Mouse (Mus musculus) embryonic fibroblast, embryonic 13.5 days (primary cell): ENCODE data around the gene Cd160. TPM values are rescaled to one million over a fixed set of nuclear protein-coding genes. Genes with fewer than 3 reads are reported as not detected.

ENCODE experiments used
- H3K27ac ChIP-seq: 2 replicates; pipeline ENCODE4 v1.5.1; 2012; ENCODE audit warnings: low read length, control low read depth, inconsistent platforms; ENCODE audit not compliant: insufficient read depth
- H3K4me1 ChIP-seq: 2 replicates; pipeline ENCODE4 v1.6.1; 2011; ENCODE audit warnings: low read length; ENCODE audit not compliant: control insufficient read depth, insufficient read depth
- H3K4me3 ChIP-seq: 2 replicates; pipeline ENCODE4 v1.5.1; 2011; ENCODE audit warnings: mild to moderate bottlenecking, control low read depth, low read length; ENCODE audit not compliant: insufficient read depth
- CTCF ChIP-seq: IDR thresholded peaks from 2 replicates; pipeline ENCODE4 v1.5.1; 2011; ENCODE audit warnings: mild to moderate bottlenecking, control low read depth, low read length, moderate library complexity, borderline replicate concordance; ENCODE audit not compliant: insufficient read depth
- POLR2A ChIP-seq: IDR thresholded peaks from 2 replicates; pipeline ENCODE4 v1.6.1; 2011; ENCODE audit warnings: low read depth, mild to moderate bottlenecking, control low read depth, low read length, moderate library complexity
- polyA plus RNA-seq: library from polyadenylated mRNA; stranded (reverse); fragments of >200 nt; gene quantifications from 2 replicates; pipeline ENCODE4 v1.2.4, GENCODE M21; 2011; ENCODE audit warnings: low read depth; ENCODE audit not compliant: missing spikeins, insufficient read length

Gene Cd160
- polyA plus RNA-seq, 1 experiment, result not detected

GRCm38 (mm10) chr3:96852561-96852960 lies 23.4 kb upstream of the Cd160 start:
- Histone ChIP-seq H3K27ac (no peak overlapping the region), H3K4me3 (no peak overlapping the region), H3K4me1 (no peaks in the 10 kb centered on the region)
- TF ChIP-seq POLR2A, result no peak
- no peak for TF ChIP-seq CTCF

DNA sequence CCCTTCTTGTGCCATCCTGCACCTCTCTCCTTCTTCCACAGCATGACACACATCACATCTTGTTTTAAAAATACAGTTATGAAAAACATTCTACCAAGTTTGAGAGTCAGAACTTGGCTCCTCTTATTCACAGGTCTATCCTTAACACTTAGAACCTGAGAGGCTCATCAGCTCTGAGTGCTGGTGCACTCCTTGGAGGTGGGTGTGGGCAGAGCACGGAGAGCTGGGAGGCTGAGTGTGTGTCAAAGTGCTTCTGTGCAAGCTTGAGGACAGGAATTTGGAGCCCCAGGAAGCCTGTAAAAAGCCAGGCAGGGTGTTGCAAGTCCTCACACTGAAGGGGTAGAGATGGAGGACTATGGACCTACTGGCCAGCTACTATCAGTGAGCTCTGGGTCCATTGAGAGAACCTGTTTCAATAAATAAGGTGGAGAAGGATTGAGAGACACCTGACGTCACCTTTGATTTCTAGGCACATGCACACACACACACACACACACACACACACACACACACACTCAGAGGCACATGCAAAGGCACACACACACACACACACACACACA lies 20.1 kb upstream of the Cd160 start:
- no peak overlapping the region for H3K27ac ChIP-seq
- TF ChIP-seq POLR2A (no peak), CTCF (no peak)
- H3K4me3 ChIP-seq, result no peak overlapping the region
- no peaks in the 10 kb centered on the region for H3K4me1 ChIP-seq

- H3K27ac ChIP-seq, result no peak overlapping the region
- H3K4me1 ChIP-seq, result no peaks in the 10 kb centered on the region
- TF ChIP-seq CTCF, result no peak
- TF ChIP-seq POLR2A, result no peak
- no peak overlapping the region for H3K4me3 ChIP-seq
These were observed 19.3 kb upstream of the Cd160 start for GRCm38 (mm10) chr3:96848470-96848869.

DNA sequence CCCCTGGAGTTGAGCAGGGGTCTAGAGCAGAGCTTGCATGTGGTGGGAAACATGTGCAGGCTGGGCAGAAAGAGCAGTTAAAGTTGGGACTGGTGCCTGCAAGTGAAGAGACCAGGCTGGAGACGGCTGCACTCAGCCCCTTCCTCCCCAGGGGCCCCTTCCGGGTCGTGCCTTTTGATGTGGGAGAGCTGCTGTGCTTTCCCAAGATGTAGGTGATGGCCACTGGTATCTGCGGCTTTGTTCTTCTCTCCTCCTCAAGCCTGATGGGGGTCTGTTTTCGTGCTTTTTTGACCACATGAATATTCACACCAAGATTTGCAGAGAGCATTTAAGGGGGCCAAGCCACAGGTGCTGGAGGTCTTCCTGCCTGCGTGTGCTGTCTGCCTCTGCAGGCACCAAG lies 18.5 kb upstream of the Cd160 start:
- Histone ChIP-seq H3K4me1 (no peaks in the 10 kb centered on the region), H3K4me3 (no peak overlapping the region), H3K27ac (no peak overlapping the region)
- TF ChIP-seq POLR2A (no peak), CTCF (no peak)

DNA sequence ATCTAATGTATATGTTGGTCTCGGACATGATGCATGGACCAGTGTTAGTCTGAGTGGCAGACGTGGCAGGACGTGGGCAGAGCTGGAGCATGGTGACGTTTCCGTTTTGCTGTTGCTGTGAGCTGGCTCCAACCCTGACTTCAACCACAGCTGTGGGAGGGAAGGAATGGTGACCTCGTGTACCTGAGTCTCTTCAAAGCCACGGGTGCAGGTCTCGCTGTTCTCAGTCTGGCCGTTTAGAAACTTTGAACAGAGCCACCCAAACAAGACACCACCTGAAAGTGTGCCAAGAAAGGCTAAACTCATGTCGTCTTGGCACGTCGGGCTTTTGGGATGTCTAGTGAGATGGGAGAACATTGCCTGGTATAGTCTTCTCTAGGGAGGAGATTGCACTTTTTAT lies 17.8 kb upstream of the Cd160 start:
- H3K4me3 ChIP-seq, result no peak overlapping the region
- TF ChIP-seq CTCF (no peak), POLR2A (no peak)
- H3K27ac ChIP-seq, result no peak overlapping the region
- H3K4me1 ChIP-seq, result no peaks in the 10 kb centered on the region

GRCm38 (mm10) chr3:96845806-96846205 lies 16.7 kb upstream of the Cd160 start:
- Histone ChIP-seq H3K27ac (no peak overlapping the region), H3K4me1 (no peaks in the 10 kb centered on the region), H3K4me3 (no peak overlapping the region)
- TF ChIP-seq POLR2A (no peak), CTCF (no peak)

- H3K4me3 ChIP-seq, result no peak overlapping the region
- H3K4me1 ChIP-seq, result no peaks in the 10 kb centered on the region
- TF ChIP-seq POLR2A (no peak), CTCF (no peak)
- no peak overlapping the region for H3K27ac ChIP-seq
These were observed 16.0 kb upstream of the Cd160 start for GRCm38 (mm10) chr3:96845191-96845590.

DNA sequence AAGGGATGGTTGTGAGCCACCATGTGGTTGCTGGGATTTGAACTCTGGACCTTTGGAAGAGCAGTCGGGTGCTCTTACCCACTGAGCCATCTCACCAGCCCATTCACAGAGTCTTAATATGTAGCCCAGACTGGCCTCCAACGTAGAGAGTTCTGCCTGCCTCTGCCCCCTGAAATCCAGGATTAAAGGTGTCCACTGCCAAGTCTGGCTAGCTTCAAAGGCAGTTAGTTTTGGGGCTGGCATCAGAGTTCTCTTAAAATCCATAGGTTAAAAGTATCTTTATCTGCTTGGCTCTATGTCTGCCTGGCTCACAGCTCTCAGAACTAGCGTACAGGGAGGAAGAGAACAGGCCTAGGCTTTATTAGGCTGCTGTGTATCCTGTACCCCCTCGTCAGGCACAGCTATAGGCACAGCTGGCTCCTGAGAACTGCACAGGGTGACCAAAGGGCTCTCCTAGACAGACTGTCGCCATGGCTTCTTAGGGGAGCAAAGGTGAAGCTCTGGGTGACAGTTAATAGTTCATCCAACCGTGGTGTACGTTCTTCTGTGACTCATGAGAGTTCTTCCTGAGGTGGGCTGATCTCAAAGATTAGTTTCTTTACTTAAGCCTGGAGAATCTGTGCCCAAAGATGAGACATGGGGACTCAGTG lies 10.0 kb upstream of the Cd160 start:
- Histone ChIP-seq H3K4me1 (no peaks in the 10 kb centered on the region), H3K27ac (no peak overlapping the region), H3K4me3 (no peak overlapping the region)
- TF ChIP-seq POLR2A, result no peak
- no peak for TF ChIP-seq CTCF

- TF ChIP-seq POLR2A (no peak), CTCF (no peak)
These were observed 7.3 kb upstream of the Cd160 start for GRCm38 (mm10) chr3:96836414-96836813.

GRCm38 (mm10) chr3:96834587-96835348 lies 5.6 kb upstream of the Cd160 start:
- no peaks in the 10 kb centered on the region for H3K4me1 ChIP-seq
- H3K27ac ChIP-seq, result no peak overlapping the region
- H3K4me3 ChIP-seq, result no peak overlapping the region
- TF ChIP-seq CTCF (no peak), POLR2A (no peak)

More at GRCm38 (mm10) chr3:96836414-96836813, 7.3 kb upstream of the Cd160 start:
- no peaks in the 10 kb centered on the region for H3K4me1 ChIP-seq
- no peak overlapping the region for H3K27ac ChIP-seq
- H3K4me3 ChIP-seq, result no peak overlapping the region
